Mouse (Mus musculus) hematopoietic stem cell, adult 5-6 weeks (primary cell): Measurements from ENCODE around the gene Csf2. TPM values are rescaled to one million over a fixed set of nuclear protein-coding genes. Genes with fewer than 3 reads are reported as not detected.
"Not testable (repeated sequence)": the region's sequence is repeated elsewhere in the genome, so short reads cannot be mapped to it uniquely, and the experiment has no call there.

ENCODE experiments used
- ATAC-seq, 2 experiments: fragments of 125-278 bp in 1 of 2; replicated peaks in 1 of 2; 2 replicates each; pipeline ENCODE4 v1.8.0; 2016 to 2017; ENCODE audit warnings: inconsistent platforms in 2 of 2, mild to moderate bottlenecking in 2 of 2, moderate number of reproducible peaks in 2 of 2, low read depth in 1 of 2, moderate TSS enrichment in 1 of 2; ENCODE audit not compliant: low FRiP score in 2 of 2, poor library complexity in 2 of 2, severe bottlenecking in 2 of 2, insufficient read depth in 1 of 2, low TSS enrichment in 1 of 2
- total RNA-seq: library from RNA; stranded (forward); fragments of 172-1452, 232-1000 nt; gene quantifications from 2 replicates; pipeline ENCODE4 v1.2.3, GENCODE M21; 2017

Csf2 gene
- total RNA-seq, result not detected in 2 replicates

DNA sequence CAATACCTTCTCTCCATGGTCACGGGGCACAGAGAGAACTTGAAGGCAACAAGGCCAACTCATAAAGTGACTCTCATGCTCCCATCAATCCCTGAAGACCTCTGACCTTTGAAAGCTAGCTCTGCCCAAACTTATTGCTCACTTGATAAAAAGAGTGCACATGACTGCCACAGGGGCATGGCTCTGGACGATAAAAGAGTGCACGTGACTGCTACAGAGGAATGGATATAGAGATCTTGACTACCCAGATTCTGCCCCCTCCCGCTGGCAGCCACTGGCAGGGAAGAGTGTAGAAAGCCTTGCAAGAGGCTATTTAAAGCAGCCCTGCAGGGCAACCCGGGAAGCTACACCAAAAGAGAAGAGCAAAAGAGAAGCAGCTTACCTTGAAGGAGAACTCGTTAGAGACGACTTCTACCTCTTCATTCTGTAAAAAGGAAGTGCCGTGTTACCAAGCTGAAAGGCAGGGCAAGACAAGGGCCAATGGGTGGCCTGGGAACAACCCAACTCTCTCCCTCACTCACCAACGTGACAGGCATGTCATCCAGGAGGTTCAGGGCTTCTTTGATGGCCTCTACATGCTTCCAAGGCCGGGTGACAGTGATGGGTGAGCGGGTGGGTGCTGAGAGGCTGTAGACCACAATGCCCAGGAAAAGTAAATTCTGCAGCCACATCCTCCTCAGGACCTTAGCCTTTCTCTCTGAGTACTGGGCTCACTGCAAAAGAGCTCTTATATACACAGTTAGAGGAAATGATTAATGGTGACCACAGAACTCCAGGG, at the start of gene Csf2:
Gene Csf2, minus strand, starts transcription at position 728 of the 778 bp plus-strand sequence.
- ATAC-seq, result peak; percentile 43 to 45

DNA sequence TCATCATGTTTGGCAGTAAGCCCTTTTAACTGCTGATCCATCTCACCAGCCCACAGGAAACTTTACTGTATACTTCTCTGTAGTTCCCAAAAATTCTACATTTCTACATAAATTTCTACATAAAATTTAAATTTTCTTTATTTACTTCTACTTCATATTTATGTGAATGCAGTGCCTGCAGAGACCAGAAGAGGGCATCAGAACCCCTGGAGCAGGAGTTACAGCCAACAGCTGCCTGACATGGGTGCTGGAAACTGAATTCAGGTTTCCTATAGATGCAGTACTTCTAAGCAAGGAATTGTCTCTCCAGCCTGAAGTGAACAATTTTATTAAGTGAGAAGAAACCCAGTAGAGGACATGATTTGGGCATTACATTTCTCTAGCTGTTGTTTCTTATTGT, 49.3 kb upstream of the Csf2 start:
- no peak for ATAC-seq

DNA sequence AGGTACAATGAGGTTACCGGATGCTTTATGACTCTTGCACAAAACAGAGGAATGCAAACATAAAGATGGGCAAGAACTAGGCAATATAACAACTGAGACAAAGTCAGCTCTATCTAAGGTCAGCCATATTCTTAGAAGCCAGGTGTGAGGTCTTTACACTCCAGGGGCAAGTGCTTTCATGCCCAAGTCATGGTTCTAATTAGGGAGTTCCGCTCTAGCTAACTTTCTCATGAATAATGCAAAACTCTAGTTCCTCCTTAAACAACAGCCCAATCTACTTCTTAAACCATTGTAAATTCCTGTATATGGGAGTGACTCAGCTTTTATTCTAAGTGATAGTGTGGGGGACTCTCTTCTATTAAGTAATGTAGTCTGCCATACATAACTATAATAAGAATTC, 48.0 kb upstream of the Csf2 start:
- ATAC-seq, result not testable (repeated sequence)

DNA sequence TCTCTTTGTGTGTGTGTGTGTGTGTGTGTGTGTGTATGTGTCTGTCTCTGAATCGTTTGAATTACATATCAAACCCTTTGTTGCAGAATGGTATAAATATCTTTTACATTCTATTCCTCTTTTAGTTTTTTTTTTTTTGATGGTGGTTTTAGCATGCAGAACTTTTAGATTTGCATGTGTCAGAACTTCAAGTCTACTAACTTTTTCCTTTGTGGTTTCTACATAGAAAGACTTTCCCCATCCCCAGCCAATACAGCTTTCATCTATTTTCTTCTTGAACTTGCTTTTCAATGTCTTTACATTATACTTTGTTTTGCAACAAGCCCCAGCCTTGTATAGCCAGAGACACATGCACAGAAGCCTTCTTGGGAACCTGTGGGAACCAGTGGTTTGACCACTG, 47.3 kb upstream of the Csf2 start:
- ATAC-seq, result no peak

DNA sequence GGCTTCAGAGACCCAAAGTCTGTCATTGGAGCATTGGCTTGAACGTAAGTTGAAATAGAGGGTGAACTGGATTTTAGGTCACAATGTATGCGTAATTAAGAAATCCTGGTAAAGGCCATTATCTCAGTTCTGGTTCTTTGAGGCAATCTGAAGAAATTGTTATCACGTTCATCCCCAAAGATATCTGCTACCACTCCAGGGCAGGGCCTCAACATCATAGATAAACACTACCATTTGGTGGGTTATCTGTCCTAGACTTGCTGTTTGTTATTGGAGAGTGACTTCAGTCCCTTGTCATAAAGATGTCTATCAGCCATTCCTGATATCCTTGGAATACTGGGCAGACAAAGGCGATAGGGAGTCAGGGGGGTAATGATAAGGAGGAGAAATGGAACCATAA, 46.5 kb upstream of the Csf2 start:
- ATAC-seq, result no peak

DNA sequence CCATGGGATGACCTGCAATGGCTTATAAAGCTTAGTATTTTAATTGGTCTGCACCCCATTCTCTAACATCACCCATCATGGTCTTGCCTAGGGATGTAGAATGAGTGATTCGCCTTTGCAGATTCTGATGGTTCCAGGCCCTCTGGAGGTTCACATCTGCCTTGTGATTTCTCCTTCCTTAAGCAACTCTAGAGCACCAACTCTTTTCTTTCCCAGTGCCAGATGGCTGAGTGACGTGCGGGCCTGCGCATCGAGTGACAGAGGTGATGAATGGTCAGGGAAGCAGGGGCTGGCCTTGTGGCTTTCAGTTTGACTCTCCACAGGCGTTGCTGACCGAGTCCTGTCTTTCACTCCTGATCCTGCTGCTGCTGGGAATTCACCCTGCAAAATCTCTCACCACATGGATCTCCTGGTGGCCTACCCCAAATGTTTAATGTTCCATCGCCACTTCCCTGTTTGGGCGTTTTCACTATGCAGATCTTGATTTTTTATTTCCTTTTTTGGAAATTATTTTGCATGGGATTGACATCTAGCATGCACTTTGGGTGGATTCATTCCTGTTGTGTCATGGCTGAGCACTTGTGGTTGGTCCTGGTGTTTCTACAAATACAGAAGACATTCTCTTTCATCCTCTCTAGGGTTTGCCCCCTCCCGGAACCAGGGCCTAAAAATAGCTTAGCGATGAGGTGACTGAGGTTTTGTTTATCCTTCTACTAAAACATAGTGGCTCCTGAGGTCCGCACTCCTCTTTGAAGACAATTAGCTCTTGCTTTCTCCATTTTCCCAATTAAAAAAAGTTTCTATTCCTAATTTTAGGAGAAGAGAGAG, 44.7 kb upstream of the Csf2 start:
- no peak for ATAC-seq

DNA sequence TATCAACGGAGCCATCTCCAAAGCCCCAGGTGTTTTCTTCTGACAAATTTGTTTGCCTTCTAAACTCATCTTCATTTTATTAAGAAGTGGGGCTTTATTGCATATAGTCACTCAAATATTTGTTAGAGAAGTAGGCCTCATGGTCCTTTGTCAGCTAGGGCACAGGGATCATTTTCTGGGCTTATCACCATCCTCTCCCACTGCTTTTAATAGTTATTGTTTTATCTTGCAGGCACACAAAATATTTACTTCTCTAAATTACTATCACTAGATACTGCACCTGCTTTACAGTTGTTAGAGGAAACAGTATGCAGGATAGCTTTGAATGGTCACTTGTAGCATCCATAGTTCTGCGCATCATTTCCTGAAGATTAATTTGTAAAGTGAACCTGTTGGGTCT, 42.7 kb upstream of the Csf2 start:
- ATAC-seq, result no peak

DNA sequence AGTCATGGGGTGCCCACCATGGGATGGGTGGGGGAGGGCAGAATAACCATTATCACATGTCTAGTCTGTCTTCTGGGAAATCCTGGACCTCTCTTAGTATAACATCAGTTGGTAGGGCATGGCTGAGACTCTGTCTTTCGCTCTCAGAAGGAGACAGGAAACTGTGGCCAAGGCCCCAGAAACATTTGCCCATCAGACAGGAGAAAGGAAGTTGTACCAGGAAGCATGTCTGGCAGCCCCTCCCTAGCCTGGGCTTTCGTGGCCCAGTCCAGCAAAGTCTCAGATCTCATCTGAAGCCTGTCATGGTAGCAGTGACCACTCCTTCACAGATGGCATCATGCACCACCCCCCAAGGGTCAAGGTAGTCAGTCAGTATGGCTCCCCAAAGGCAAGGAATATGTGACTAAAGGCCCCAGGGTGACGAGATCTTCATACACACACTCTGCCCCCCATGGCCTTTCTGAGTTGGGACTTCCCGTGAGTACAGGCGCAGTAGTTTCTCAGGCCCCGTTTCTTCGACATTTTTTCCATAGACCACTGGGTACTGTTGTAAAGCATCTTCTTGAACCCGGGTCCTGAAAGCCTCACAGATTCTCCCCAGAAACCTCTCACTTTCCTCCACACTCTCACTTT, 38.5 kb upstream of the Csf2 start:
- ATAC-seq, result no peak; a peak in 1 of 4 replicates

DNA sequence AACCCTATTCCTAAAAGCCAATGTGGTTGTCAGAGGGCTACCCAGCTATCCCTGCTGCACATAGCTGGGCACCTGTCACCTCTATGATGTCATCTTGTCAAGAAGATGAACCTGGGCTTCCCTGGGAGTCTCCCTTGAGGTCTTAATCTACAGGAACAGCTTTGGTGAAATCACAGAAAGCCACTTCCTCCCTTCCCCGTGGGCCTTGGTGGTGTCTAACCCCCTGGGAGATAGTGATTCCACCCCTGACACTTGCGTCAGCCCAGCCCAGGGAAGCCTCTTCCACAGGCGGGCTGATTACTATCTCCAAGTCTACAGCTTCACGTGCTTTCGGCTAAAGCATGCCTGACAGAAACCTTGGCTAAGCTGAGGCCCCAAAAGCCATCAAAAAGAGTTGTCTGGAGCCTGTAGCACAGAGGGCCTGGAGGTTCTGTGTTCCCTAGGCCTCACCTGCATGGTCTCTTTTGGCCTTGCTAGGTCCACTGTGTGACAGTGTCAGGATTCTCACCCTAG, 22.0 kb upstream of the Csf2 start:
- ATAC-seq, result no peak

DNA sequence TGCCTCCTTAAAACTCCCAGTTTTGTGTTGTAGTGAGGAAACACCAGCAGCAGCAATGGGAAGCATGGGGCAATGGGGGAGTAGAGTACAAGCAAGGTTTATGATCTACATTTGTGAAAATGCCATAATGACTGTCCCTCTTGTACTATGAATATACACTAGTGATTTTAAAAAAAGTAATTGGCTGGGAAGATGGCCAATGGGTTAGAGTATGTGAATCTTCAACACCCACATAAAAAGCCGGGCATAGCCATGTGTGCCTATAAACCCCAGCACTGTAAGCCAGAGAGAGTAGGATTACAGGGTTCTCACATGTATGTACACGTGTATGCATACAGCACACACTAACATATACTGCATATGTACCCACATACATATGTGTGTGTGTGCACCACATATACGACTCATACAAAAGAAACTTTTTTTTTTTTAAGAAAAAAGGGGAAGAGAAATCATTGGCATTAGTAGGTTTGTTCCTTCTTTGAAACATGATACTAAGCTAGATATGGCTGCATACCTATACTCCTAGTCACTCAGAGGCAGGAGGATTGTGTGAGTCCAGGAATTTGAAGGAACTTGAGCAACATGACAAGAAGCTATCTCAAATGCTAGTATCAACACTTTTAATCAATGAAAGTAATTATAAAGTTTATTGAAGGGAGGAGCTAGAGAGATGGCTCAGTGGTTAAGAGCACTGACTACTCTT, 19.9 kb upstream of the Csf2 start:
- no peak for ATAC-seq

DNA sequence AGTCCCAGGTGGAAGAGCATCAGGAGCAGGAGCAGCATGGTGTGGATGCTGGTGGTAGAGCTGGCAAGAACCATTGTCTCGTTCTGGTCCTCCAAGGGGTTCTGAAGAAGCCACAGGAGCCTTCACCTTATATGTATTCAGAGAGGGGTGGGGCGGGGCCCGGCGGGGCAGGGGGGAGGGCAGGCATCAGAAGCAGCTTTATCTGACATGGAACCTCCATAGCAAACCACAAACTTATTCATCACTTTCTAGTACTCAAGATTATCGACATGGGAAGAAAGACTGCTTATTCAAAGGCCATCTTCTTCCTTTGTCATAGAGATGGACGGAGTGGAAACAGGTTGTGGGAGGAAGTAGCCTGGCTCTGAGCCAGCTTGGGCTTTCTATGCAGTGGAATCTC, 17.7 kb upstream of the Csf2 start, which contains the start of gene Il3:
Gene Il3, minus strand, starts transcription at position 101 of the 400 bp plus-strand sequence.
- no peak for ATAC-seq

DNA sequence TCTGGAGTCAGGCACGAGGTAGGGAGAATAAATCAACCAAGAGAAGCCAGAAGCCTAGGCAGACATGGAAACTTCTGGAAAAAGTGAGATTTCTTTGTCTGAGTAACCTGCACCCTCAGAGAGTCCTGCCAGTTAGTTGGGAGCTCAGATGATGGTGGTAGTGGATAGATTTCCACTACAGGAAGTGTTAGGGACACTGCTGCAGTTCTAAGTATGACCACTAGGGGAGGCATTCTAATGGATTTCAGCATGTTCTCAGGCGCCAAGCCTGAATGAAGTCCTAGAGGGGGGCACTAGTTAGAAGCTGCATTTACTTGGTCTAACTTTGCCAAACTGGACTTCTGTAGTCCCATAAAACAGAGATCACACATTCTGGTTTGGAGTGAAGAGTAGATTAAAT, 15.1 kb upstream of the Csf2 start:
- ATAC-seq, result peak; percentile 49 to 75; a peak in 3 of 4 replicates

DNA sequence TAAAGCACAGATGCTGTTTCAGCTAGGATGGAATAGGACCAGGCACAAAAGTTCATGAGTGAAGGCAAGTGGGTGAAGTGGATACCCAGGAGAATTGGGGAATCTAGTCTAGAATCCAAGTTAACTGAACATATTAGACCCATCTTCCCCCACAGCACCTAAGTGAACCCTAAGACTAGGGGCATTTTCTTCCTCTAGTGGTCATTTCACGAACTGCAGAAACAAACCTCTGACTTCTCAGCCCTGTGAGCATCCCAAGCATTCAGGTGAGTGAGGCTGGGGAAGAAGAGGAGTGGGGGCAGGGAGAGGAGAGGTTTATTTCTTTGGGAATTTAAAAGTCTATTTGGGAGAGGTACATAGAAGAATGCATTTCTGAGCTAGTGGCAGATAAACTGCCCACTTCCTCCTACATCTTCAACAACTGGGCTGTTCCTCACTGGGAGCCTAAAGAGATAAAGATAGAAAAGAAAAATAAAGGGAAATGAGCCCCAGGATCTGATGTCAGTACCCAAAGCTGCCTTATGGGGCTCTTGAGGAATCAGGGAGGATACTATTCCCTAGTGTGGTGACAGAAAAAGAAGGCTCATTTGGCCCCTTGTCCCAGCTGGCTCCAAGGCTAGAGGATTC, 14.1 kb upstream of the Csf2 start:
- ATAC-seq, result 0 out of 4 replicates have a peak, but pooled peaks of 1 of the 2 experiments have one; percentile 27

DNA sequence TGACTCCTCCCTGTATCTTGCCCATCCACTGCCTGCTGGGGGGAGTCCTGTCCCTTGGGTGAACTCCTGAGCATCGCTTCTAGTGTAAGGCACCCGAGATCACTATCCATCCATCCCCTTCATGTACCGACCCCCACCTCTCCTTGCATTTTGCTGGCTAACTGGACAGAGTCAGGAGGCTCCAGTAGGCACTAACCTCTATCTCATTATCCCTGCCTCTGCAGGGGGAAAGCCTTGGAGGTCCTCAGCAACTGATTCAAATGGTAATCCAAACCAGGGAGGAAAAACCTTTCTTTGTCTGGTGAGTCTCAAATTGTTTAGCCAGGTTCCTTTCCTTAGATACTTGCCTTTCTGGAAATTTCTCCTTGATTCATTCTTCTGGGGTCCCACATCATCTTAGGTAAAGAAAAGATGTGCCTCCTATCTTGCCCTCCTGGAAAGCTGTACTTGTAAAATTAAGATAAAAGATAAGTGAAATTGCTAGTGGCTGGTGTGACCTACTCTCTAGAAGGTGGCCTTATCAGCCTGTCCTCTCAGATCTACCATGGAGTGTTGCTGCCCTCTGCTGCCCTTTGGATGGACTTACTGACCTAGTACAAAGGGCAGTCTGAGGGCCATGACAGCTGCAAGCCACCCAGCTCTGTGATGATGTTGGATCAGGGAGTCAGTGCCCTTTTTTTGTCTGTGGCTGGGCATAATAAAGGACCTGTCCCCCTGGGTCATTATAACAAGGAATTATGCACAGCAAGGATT, 7.3 kb upstream of the Csf2 start:
- peak; percentile 82 to 85 for ATAC-seq

DNA sequence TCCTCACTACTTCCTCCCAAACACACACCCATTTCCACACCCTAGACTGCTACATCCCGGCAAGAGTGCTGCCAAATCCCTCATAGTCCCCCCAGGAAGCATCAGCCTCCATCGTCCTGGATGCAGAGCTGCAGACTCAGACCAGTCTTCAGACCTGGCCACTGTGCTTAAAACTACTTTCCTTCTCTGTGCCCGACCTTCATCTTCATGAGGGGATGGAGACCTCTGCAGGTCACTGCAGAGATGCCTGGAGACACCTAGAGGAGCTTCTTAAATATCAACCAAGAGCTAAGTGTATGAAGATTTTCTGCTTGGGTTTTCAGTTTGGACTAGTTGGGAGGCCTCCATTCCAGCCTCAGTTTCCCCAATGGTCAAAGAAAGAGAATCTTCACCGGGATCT, 4.6 kb upstream of the Csf2 start:
- ATAC-seq, result peak in 1 of 2 experiments; percentile 53; a peak in 2 of 4 replicates

DNA sequence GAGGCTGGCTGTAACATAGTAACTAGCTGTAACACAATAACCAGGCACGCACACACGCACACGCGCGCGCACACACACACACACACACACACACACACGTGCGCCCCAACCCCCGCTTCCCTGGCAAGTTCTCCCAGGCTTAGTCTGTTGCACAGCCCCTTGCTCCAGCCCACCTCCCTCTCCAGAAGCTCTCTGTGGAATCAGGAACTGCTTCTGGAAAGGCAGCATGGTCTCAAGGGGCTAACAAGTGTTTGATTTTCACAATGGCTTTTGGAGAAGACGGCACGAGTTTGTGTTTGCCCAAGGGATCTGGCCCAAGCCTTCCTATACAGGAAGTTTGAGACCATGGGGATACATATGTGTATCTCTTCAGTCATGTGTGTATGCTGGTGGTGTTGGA, 1.1 kb upstream of the Csf2 start:
- no peak for ATAC-seq
